Mouse (Mus musculus): ENCODE results near the gene Gm20715.
"Not testable (repeated sequence)": the region's sequence is repeated elsewhere in the genome, so short reads cannot be mapped to it uniquely, and the experiment has no call there.

Gm20715 gene

GRCm38 (mm10) chr7:6410043-6410442, at the start of gene Gm20715:
Gene Gm20715, plus strand, starts transcription at chr7:6410277.
- DNase-seq (ENCODE audit: low spot score in 2 of 2), result peak; percentile 50 to 74

GRCm38 (mm10) chr7:6360477-6361060, 49.5 kb upstream of the Gm20715 start:
- DNase-seq (ENCODE audit: low spot score in 2 of 2), result no peak

GRCm38 (mm10) chr7:6361756-6362155, 48.3 kb upstream of the Gm20715 start:
- no peak for DNase-seq (ENCODE audit: low spot score in 2 of 2)

GRCm38 (mm10) chr7:6362268-6363046, 47.6 kb upstream of the Gm20715 start:
- DNase-seq (ENCODE audit: low spot score in 2 of 2), result peak; percentile 87

- peak; percentile 64 to 72 for DNase-seq (ENCODE audit: low spot score in 2 of 2)
Measured at GRCm38 (mm10) chr7:6363047-6363488, 47.0 kb upstream of the Gm20715 start, which contains the start of gene Zfp78. Gene Zfp78, plus strand, starts transcription at chr7:6363280.

GRCm38 (mm10) chr7:6364761-6365160, 45.3 kb upstream of the Gm20715 start:
- no peak for DNase-seq (ENCODE audit: low spot score in 2 of 2)

- DNase-seq (ENCODE audit: low spot score in 2 of 2), result no peak
Measured at GRCm38 (mm10) chr7:6367185-6367584, 42.9 kb upstream of the Gm20715 start.

- not testable (repeated sequence) for DNase-seq (ENCODE audit: low spot score in 2 of 2)
Measured at GRCm38 (mm10) chr7:6368146-6368545, 41.9 kb upstream of the Gm20715 start.

- no peak for DNase-seq (ENCODE audit: low spot score in 2 of 2)
Measured at GRCm38 (mm10) chr7:6369460-6369859, 40.6 kb upstream of the Gm20715 start.

GRCm38 (mm10) chr7:6372993-6373392, 37.1 kb upstream of the Gm20715 start:
- no peak for DNase-seq (ENCODE audit: low spot score in 2 of 2)

GRCm38 (mm10) chr7:6378441-6378840, 31.6 kb upstream of the Gm20715 start:
- no peak for DNase-seq (ENCODE audit: low spot score in 2 of 2)

GRCm38 (mm10) chr7:6381431-6381830, 28.6 kb upstream of the Gm20715 start:
- no peak for DNase-seq (ENCODE audit: low spot score in 2 of 2)

- DNase-seq (ENCODE audit: low spot score in 2 of 2), result peak; percentile 91 to 93
Measured at GRCm38 (mm10) chr7:6383044-6383455, 27.0 kb upstream of the Gm20715 start, which contains the start of gene Zfp28. Gene Zfp28, plus strand, starts transcription at chr7:6383295.

- DNase-seq (ENCODE audit: low spot score in 2 of 2), result no peak
Measured at GRCm38 (mm10) chr7:6384011-6384410, 26.1 kb upstream of the Gm20715 start.

- no peak for DNase-seq (ENCODE audit: low spot score in 2 of 2)
Measured at GRCm38 (mm10) chr7:6386995-6387394, 23.1 kb upstream of the Gm20715 start.

GRCm38 (mm10) chr7:6388971-6389370, 21.1 kb upstream of the Gm20715 start:
- no peak for DNase-seq (ENCODE audit: low spot score in 2 of 2)

GRCm38 (mm10) chr7:6389449-6389848, 20.6 kb upstream of the Gm20715 start:
- no peak for DNase-seq (ENCODE audit: low spot score in 2 of 2)

GRCm38 (mm10) chr7:6397996-6398975, 11.8 kb upstream of the Gm20715 start, which contains the start of gene Smim17:
Gene Smim17, plus strand, starts transcription at chr7:6398715.
- DNase-seq (ENCODE audit: low spot score in 2 of 2), result peak; percentile 39 to 42

- DNase-seq (ENCODE audit: low spot score in 2 of 2), result no peak
Measured at GRCm38 (mm10) chr7:6414626-6415441, 4.8 kb downstream of the Gm20715 start.

GRCm38 (mm10) chr7:6415442-6415787, 5.3 kb downstream of the Gm20715 start:
- no peak for DNase-seq (ENCODE audit: low spot score in 2 of 2)

GRCm38 (mm10) chr7:6419894-6420293, 9.8 kb downstream of the Gm20715 start:
- DNase-seq (ENCODE audit: low spot score in 2 of 2), result no peak
